Mouse (Mus musculus) yolk sac, embryonic 10.5 days (tissue): ENCODE results near the gene Scp2.
"Not testable (repeated sequence)": the region's sequence is repeated elsewhere in the genome, so short reads cannot be mapped to it uniquely, and the experiment has no call there.

Experiments used
- DNase-seq: peaks from one replicate; pipeline ENCODE4 v3.0.0-alpha.2; 2017; ENCODE audit warnings: low spot score

Scp2 gene

GRCm38 (mm10) chr4:108096345-108096744, 48.5 kb downstream of the Scp2 start, which contains the start of gene Podn:
TSS of gene Podn (minus strand) at chr4:108096445.
- no peak for DNase-seq

DNA sequence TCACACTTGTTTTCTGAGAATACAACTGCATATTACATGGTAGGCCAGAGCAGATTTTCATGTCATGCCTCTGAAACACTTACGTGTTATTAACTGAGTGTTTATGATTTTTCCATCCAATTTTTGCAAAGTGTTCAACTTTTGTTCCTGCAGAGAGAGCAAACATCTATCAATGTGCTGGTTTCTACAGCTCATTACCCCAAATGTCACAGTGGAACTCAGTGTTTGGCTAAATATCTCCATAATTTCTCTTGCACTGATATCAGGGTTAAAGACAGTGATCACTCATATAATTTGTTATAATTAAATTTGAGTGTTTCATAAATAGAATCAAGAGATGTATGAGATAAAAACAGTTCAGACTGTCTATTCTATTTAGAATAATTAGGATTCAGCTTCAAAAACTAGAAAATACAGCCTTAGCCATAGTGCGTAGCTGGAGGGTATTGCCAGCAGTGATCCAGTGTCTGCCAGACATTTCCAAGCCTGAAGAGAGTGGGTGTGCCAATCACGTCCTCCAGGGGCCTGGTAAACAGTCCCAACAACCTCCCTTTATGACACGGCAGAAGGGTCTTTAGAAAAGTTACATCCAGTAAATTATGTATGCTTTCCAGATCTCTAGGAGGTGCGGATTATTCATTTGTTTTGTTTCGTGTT, 51.9 kb downstream of the Scp2 start:
- DNase-seq, result no peak

GRCm38 (mm10) chr4:108083993-108084392, 60.8 kb downstream of the Scp2 start:
- DNase-seq, result no peak

- no peak for DNase-seq
These were observed 61.6 kb downstream of the Scp2 start for GRCm38 (mm10) chr4:108083032-108083735.

GRCm38 (mm10) chr4:108082401-108082806, 62.4 kb downstream of the Scp2 start:
- DNase-seq, result no peak

DNA sequence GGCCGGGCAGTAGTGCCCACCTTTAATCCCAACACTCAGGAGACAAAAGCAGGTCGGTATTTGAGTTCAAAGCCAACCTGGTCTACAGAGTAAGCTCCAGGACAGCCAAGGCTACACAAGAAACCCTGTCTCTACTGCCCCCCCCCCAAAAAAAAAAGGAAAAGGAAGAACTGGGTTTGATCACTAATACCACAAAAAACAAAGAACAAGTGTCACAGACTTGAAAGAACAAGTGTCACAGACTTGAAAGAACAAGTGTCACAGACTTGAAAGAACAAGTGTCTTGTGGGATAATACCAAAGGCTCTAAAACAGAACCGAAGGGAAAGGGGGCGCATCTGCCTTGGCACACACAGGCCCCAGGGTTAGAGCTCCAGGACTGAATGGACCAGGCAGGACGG, 63.9 kb downstream of the Scp2 start:
- DNase-seq, result no peak

DNA sequence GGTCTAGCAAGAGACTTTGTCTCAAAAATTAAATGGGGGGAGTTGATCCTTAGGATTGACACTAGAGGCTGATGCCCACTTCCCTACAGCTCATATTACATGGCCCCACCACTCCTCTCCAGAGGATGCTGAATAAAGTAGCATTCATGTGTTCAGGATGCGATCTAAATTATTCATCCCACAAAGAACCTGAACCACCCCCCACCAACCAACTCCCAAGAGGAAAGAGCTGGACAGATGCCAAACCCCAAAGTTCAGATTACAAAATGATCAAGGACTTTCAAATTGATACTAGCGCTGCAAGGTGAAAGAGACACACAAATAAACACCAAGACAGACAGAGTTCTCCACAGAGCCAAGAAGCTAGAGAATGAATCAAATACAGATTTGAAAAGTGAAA, 65.0 kb downstream of the Scp2 start:
- DNase-seq, result no peak

GRCm38 (mm10) chr4:108079191-108079590, 65.6 kb downstream of the Scp2 start:
- not testable (repeated sequence) for DNase-seq

DNA sequence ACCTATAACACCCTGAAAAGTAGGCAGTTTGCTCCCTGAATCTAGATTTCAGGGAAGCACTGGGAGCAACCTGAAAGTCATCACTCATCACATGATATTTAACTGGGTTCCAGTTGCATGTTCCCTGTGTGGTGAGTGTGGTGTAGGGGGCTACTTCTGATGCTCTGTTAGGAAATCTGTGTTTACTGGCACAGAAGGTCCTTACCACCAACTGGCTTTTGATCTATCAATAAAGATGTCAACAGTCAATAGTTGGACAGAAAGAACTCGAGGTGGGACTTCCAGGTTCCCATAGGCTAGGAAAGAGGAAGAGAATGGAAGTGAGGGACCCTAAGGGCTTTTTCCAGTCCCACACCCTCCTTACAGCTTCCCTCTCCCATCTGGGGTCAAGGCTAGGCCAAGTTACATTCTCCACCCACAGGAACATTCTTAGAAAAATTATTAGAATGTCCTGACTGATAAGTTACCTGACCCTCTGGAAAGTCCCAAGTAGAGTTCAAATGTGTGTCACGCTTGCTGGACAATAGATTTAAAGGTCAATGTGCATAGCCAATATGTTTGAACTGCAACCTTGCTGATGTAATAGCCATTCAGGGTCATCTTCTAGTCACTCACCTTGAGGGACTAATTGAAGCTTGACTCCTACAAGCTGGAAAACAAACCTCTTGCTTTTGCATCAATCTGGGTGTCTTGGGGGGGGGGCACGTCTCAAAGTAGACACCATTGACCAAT, 67.4 kb downstream of the Scp2 start:
- no peak for DNase-seq

DNA sequence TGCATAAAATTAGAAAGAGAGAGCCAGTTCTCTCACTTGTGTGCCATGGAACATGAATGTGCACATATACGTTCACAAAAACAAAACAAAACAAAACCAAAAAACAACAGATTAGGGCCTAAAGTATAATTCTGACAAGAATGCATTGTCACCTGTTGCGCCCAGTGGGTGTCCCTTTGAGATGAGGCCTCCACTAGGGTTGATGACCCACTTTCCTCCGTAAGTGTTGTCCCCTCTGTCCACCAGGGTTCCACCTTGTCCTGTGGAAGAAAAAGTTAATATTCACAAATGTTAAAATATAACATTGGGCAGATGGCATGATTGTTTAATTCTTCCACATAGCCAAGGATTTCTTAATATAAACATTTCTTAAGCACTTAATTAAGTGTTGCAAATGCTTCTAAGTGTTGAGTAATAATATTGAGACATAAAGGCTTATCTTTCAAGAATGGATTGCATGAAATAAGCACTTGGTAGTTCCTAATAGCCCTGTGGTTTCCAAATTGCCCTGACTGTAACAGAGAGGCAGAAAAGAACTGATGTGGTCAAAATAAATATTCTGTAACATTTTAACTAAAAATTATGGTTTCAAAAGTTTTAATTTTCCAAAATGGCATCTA, 70.5 kb downstream of the Scp2 start:
- no peak for DNase-seq

GRCm38 (mm10) chr4:108072086-108072485, 72.7 kb downstream of the Scp2 start:
- no peak for DNase-seq

GRCm38 (mm10) chr4:108071235-108071901, 73.4 kb downstream of the Scp2 start:
- peak; percentile 95 for DNase-seq

DNA sequence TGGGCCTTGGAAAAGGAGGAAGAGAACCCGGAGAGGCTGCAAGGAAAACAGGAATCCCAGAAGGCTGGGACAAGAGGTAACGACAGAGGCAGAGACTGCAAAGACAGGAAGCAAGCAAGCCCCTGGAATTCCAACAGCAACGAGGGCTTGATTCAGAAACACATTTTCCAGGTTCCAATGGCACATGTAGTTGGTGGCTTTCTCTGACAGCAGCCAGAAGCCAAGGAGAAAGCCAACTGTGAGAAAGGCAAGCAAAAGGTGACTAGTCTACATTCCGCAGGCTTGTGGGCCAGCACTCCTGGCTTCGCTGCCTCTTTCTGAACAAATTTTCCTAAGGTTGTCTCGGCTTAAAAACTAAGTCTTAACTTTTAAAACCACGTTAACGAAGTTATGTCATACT, 74.1 kb downstream of the Scp2 start:
- peak; percentile 31 for DNase-seq

- no peak for DNase-seq
These were observed 74.5 kb downstream of the Scp2 start for GRCm38 (mm10) chr4:108070286-108070685.

DNA sequence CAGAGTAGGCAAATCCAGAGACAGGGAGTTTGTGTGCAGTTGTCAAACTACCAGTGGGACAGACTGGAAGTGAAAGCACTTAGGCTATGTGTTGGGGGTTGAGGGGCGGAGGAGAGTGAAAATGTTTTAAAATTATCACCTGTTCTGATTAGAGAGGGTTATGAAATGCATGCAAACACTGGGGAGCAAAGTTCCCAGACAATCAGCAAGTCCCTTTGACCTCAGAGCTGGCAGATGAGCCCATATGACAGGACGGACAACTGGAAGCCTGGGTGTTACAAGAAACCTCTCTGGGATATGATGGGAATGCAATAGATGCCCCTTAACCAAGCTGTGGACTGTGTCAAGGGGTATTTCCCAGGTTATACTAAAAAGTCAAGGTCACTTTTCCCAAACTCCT, 76.7 kb downstream of the Scp2 start:
- DNase-seq, result peak; percentile 52

GRCm38 (mm10) chr4:108067261-108067660, 77.5 kb downstream of the Scp2 start:
- DNase-seq, result no peak

GRCm38 (mm10) chr4:108066569-108066968, 78.2 kb downstream of the Scp2 start:
- DNase-seq, result peak; percentile 57

DNA sequence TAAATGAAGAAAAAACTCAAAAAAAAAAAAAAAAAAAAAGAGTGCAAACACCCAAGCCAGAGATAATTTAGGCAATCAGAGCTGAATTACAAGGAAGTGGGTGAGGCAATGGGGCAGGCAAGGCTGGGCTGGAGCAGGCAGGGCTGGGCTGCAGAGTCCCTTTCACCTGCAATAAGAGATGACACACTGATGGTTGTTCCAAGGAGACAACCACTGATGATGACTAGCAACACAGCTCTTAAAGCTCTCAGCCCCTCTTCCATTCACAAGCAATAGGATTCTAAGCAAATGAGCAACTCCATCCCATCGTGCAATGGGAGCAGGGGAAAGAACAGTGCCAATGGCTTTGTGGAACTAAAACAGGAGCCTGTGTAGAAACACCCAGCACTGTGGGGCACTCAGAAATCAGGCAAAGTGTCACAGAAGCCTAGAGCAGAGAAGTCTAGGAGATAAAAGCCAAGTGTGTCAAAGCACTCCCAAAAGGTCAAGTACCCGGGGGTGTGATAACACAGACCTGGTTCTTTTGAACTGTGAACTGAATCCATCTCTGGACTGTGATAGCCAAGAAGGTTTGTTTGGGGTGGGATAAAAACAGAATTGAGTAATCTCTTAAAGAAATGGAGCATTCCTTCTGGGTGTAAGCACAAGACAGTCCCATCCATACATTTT, 79.5 kb downstream of the Scp2 start:
- no peak for DNase-seq

GRCm38 (mm10) chr4:108063616-108064015, 81.2 kb downstream of the Scp2 start:
- no peak for DNase-seq

GRCm38 (mm10) chr4:108062524-108062923, 82.3 kb downstream of the Scp2 start:
- DNase-seq, result no peak

DNA sequence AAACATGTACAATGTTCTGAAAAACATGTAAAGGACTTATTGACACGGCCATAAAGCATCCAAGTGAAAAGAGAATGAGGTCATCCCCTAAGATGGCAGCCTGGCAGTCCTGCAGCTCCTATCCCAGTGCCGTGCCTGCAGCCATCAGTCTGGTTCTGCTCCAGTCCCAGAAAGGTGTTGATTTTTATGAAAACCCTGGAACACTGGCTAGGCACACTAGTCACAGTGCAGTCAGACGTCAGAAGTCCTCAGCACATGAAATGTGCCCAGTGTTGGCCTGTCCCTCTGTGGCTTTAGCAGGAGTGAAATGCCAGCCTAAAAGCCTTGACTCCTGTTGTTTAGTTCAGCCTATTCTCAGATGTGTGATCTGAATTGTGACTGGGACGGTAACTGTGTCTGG, 84.0 kb downstream of the Scp2 start:
- no peak for DNase-seq
